Mouse (Mus musculus): ENCODE measurements around the gene Slc25a25. TPM values are rescaled to one million over a fixed set of nuclear protein-coding genes. Genes with fewer than 3 reads are reported as not detected.

The Slc25a25 gene
- polyA plus RNA-seq, 1 experiment, result 11.4 TPM

DNA sequence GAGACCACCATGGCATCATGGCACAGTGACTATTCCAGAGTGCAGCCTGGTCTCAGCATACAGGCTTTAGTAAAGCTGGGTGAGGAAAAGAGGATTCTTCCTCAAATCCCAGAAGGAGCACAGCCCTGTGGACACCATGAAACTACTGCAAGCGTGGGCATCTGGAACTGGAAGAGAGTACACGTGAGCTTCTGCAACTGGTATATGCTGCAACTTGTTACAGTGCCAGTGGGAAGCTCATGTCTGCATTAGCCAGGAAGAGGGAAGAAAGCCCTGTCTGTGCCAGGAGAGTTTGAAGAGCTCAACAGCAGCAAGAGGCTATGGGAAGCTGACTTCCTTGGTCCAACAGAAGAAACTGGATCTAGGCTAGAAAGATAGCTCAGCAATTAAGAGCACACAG is 68.6 kb downstream of the Slc25a25 start:
- Histone ChIP-seq H3K27ac (ENCODE audit: insufficient read depth, low read length) (no peak overlapping the region), H3K27me3 (ENCODE audit: control insufficient read depth, insufficient read depth, low read length) (no peaks in the 10 kb centered on the region), H3K36me3 (ENCODE audit: control insufficient read depth, insufficient read depth, low read length) (peaks cover 7% of the 10 kb centered on the region; the same call in 1 of the 2 replicates), H3K4me1 (ENCODE audit: control insufficient read depth, insufficient read depth, insufficient read length) (peaks cover 3% of the 10 kb centered on the region; the same call in 1 of the 2 replicates), H3K4me3 (ENCODE audit: extremely low read depth, insufficient read depth, insufficient read length) (no peak overlapping the region)
- no peak for DNase-seq (ENCODE audit: low read depth in 1 of 2, low spot score in 2 of 2)
- no peak for TF ChIP-seq POLR2A (IDR thresholded peaks at IDR 0.05; ENCODE audit: low read depth, low read length)
- no peak for TF ChIP-seq CTCF (IDR thresholded peaks at IDR 0.05; ENCODE audit: extremely low read depth, insufficient read depth, insufficient read length, insufficient replicate concordance)
- WGBS, result 78% methylated on average over 2 of the region's 2 CpGs

GRCm38 (mm10) chr2:32381775-32382223 is 69.4 kb downstream of the Slc25a25 start, which contains the start of gene 1110008P14Rik:
TSS of gene 1110008P14Rik (minus strand) at chr2:32381938.
- Histone ChIP-seq H3K27ac (ENCODE audit: insufficient read depth, low read length) (peak within 1 kb of the TSS; percentile 50; the same call in 1 of the 2 replicates), H3K27me3 (ENCODE audit: control insufficient read depth, insufficient read depth, low read length) (no peaks in the 10 kb centered on the region), H3K36me3 (ENCODE audit: control insufficient read depth, insufficient read depth, low read length) (peaks cover 13% of the 10 kb centered on the region), H3K4me3 (ENCODE audit: extremely low read depth, insufficient read depth, insufficient read length) (peak within 1 kb of the TSS; percentile 72), H3K4me1 (ENCODE audit: control insufficient read depth, insufficient read depth, insufficient read length) (peaks cover 3% of the 10 kb centered on the region; the same call in 1 of the 2 replicates)
- under 1% methylated on average over 47 of the region's 47 CpGs for WGBS
- DNase-seq (ENCODE audit: low read depth in 1 of 2, low spot score in 2 of 2), result peak; percentile 85 to 97
- TF ChIP-seq CTCF (IDR thresholded peaks at IDR 0.05; ENCODE audit: extremely low read depth, insufficient read depth, insufficient read length, insufficient replicate concordance) (no peak), POLR2A (IDR thresholded peaks at IDR 0.05; ENCODE audit: low read depth, low read length) (peak; percentile 34; the same call in 1 of the 2 replicates)

DNA sequence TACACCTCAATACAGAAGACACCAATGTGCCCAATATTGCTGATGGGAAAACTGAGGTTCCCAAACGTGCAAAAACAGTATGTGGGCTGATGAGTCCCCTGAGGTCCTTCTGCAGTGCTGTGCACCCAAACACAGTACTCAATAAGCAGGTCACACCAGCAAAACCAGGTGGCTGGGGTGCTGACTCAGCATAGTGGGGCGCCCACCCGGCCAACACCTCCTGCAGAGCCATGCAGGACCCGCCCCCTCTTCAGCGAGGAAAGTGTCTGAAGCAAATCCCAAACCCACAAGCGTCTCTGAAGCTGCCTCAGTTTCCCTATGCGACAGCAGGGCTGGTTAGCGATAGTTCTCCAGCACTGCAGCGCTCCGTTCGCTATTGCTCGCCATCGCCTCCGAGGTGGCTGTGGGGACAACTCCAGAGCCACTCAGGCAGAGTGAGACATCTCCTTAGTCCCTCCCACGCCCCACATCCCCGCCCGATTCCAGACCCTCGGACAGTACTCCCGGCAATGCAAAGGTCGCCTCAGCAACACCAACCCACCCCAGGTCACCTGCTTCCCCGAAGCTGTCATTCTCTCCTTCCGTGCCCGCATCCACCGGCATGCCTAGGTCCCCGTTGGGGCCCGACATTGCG is 70.0 kb downstream of the Slc25a25 start:
- DNase-seq (ENCODE audit: low read depth in 1 of 2, low spot score in 2 of 2), result no peak
- Histone ChIP-seq H3K4me1 (ENCODE audit: control insufficient read depth, insufficient read depth, insufficient read length) (peaks cover 3% of the 10 kb centered on the region; the same call in 1 of the 2 replicates), H3K27ac (ENCODE audit: insufficient read depth, low read length) (peak overlapping the region; percentile 50; the same call in 1 of the 2 replicates), H3K36me3 (ENCODE audit: control insufficient read depth, insufficient read depth, low read length) (peaks cover 17% of the 10 kb centered on the region), H3K27me3 (ENCODE audit: control insufficient read depth, insufficient read depth, low read length) (no peaks in the 10 kb centered on the region), H3K4me3 (ENCODE audit: extremely low read depth, insufficient read depth, insufficient read length) (peak overlapping the region; percentile 72)
- TF ChIP-seq POLR2A (IDR thresholded peaks at IDR 0.05; ENCODE audit: low read depth, low read length) (no peak), CTCF (IDR thresholded peaks at IDR 0.05; ENCODE audit: extremely low read depth, insufficient read depth, insufficient read length, insufficient replicate concordance) (no peak)
- WGBS, result 1% methylated on average over 27 of the region's 27 CpGs

- Histone ChIP-seq H3K4me3 (ENCODE audit: extremely low read depth, insufficient read depth, insufficient read length) (no peak overlapping the region), H3K27me3 (ENCODE audit: control insufficient read depth, insufficient read depth, low read length) (no peaks in the 10 kb centered on the region), H3K27ac (ENCODE audit: insufficient read depth, low read length) (no peak overlapping the region), H3K36me3 (ENCODE audit: control insufficient read depth, insufficient read depth, low read length) (peaks cover 22% of the 10 kb centered on the region), H3K4me1 (ENCODE audit: control insufficient read depth, insufficient read depth, insufficient read length) (peaks cover 3% of the 10 kb centered on the region; the same call in 1 of the 2 replicates)
- DNase-seq (ENCODE audit: low read depth in 1 of 2, low spot score in 2 of 2), result no peak
- WGBS, result 85% methylated on average over 7 of the region's 7 CpGs
- TF ChIP-seq POLR2A (IDR thresholded peaks at IDR 0.05; ENCODE audit: low read depth, low read length) (no peak), CTCF (IDR thresholded peaks at IDR 0.05; ENCODE audit: extremely low read depth, insufficient read depth, insufficient read length, insufficient replicate concordance) (no peak)
Observed at GRCm38 (mm10) chr2:32380001-32380500, 71.2 kb downstream of the Slc25a25 start.

DNA sequence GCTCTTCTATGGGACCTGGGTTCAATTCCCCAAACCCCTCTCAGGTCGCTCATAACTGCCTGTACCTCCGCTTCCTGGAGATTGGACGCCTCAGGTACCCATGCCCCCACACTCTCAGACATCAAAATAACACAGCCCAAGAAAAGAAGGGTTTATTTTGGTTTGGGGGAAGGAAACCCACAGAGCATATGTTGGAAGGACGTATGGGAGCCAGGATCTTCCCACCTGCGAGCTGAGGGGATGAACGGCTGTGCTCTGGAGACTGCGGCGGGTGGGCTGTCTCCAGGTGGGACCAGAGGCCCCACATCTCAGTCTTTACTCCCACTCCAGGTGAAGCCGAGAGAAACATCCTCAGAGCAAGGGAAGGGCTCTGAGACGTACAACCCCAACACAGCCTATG is 74.3 kb downstream of the Slc25a25 start:
- H3K36me3 ChIP-seq (ENCODE audit: control insufficient read depth, insufficient read depth, low read length), result peaks cover 39% of the 10 kb centered on the region
- H3K4me1 ChIP-seq (ENCODE audit: control insufficient read depth, insufficient read depth, insufficient read length), result peaks cover 3% of the 10 kb centered on the region; the same call in 1 of the 2 replicates
- 88% methylated on average over 10 of the region's 10 CpGs for WGBS
- no peak for TF ChIP-seq CTCF (IDR thresholded peaks at IDR 0.05; ENCODE audit: extremely low read depth, insufficient read depth, insufficient read length, insufficient replicate concordance)
- no peak for TF ChIP-seq POLR2A (IDR thresholded peaks at IDR 0.05; ENCODE audit: low read depth, low read length)
- no peak for DNase-seq (ENCODE audit: low read depth in 1 of 2, low spot score in 2 of 2)
- no peak overlapping the region for H3K4me3 ChIP-seq (ENCODE audit: extremely low read depth, insufficient read depth, insufficient read length)
- no peak overlapping the region for H3K27ac ChIP-seq (ENCODE audit: insufficient read depth, low read length)
- H3K27me3 ChIP-seq (ENCODE audit: control insufficient read depth, insufficient read depth, low read length), result no peaks in the 10 kb centered on the region

- Histone ChIP-seq H3K27ac (ENCODE audit: insufficient read depth, low read length) (no peak overlapping the region), H3K36me3 (ENCODE audit: control insufficient read depth, insufficient read depth, low read length) (peaks cover 52% of the 10 kb centered on the region), H3K4me1 (ENCODE audit: control insufficient read depth, insufficient read depth, insufficient read length) (no peaks in the 10 kb centered on the region), H3K4me3 (ENCODE audit: extremely low read depth, insufficient read depth, insufficient read length) (no peak overlapping the region), H3K27me3 (ENCODE audit: control insufficient read depth, insufficient read depth, low read length) (no peaks in the 10 kb centered on the region)
- TF ChIP-seq POLR2A (IDR thresholded peaks at IDR 0.05; ENCODE audit: low read depth, low read length) (no peak), CTCF (IDR thresholded peaks at IDR 0.05; ENCODE audit: extremely low read depth, insufficient read depth, insufficient read length, insufficient replicate concordance) (no peak)
- 91% methylated on average over 13 of the region's 13 CpGs for WGBS
- DNase-seq (ENCODE audit: low read depth in 1 of 2, low spot score in 2 of 2), result no peak
Observed at GRCm38 (mm10) chr2:32375317-32375940, 75.8 kb downstream of the Slc25a25 start.

Data from spleen, adult 2 months (tissue).